Mouse (Mus musculus) myocyte (in vitro differentiated cells): Measurements from ENCODE around the gene Susd1.

Experiments
- MAX ChIP-seq: IDR thresholded peaks from one replicate; pipeline ENCODE4 v1.6.1; 2011; ENCODE audit warnings: low read depth, mild to moderate bottlenecking, control low read depth
- MYOD1 ChIP-seq, 3 experiments: IDR thresholded peaks; one replicate each; pipeline ENCODE4 v1.6.1; 2011; ENCODE audit warnings: control low read depth in 2 of 3, low read depth in 2 of 3, mild to moderate bottlenecking in 2 of 3, moderate library complexity in 1 of 3; ENCODE audit not compliant: insufficient read length in 2 of 3, control insufficient read depth in 1 of 3
- MYOG ChIP-seq, 3 experiments: IDR thresholded peaks; one replicate each; pipeline ENCODE4 v1.6.1; 2011; ENCODE audit warnings: control low read depth in 2 of 3, low read depth in 2 of 3, mild to moderate bottlenecking in 2 of 3; ENCODE audit not compliant: insufficient read length in 2 of 3, control insufficient read depth in 1 of 3, insufficient read depth in 1 of 3
- POLR2A ChIP-seq: IDR thresholded peaks from one replicate; pipeline ENCODE4 v1.6.1; 2011; ENCODE audit warnings: low read depth, mild to moderate bottlenecking, control low read depth, moderate library complexity; ENCODE audit not compliant: insufficient read length
- SRF ChIP-seq: IDR thresholded peaks from one replicate; pipeline ENCODE4 v1.6.1; 2011; ENCODE audit warnings: low read depth; ENCODE audit not compliant: control insufficient read depth, insufficient read length
- TCF12 ChIP-seq: IDR thresholded peaks from one replicate; pipeline ENCODE4 v1.6.1; 2011; ENCODE audit warnings: mild to moderate bottlenecking, control low read depth; ENCODE audit not compliant: poor library complexity, insufficient read depth, severe bottlenecking

DNA sequence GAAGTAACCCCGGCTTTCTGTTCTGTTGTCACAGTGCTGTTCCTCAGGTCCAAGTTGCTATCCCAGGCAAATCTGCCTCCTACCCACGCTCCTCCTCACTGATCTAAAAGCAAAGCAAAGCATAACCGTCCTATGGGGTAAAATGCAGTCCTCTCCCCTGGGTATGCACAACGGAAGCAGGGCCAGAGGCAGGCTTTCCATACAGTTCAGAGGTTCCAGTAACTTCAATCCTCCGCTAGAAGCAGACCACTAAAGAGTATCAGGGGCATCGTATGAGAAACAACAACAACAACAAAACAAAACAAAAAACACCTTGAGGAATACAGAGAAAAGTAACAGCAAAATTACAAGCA, 100.9 kb downstream of the Susd1 start:
- TF ChIP-seq MYOD1 (IDR thresholded peaks at IDR 0.05; ENCODE audit: control insufficient read depth in 1 of 3, insufficient read length in 2 of 3, low read depth in 2 of 3) (no peak), POLR2A (no peak), MAX (no peak), MYOG (IDR thresholded peaks at IDR 0.05; ENCODE audit: control insufficient read depth in 1 of 3, insufficient read depth in 1 of 3, insufficient read length in 2 of 3, low read depth in 2 of 3) (no peak), TCF12 (no peak), SRF (no peak)
